Mouse (Mus musculus): Measurements from ENCODE around the gene Slc6a6.

The Slc6a6 gene

GRCm38 (mm10) chr6:91728939-91729619, 45.2 kb downstream of the Slc6a6 start:
- DNase-seq: no peak

- DNase-seq: peak; percentile 84
Observed at GRCm38 (mm10) chr6:91729677-91730127, 45.8 kb downstream of the Slc6a6 start.

- DNase-seq: no peak
Observed at GRCm38 (mm10) chr6:91732138-91732537, 48.3 kb downstream of the Slc6a6 start.

GRCm38 (mm10) chr6:91736471-91736870, 52.6 kb downstream of the Slc6a6 start:
- DNase-seq: peak; percentile 74

GRCm38 (mm10) chr6:91737451-91737850, 53.6 kb downstream of the Slc6a6 start:
- DNase-seq: no peak

GRCm38 (mm10) chr6:91738058-91738457, 54.2 kb downstream of the Slc6a6 start:
- peak; percentile 43 for DNase-seq

- DNase-seq: peak; percentile 76
Observed at GRCm38 (mm10) chr6:91741046-91741445, 57.2 kb downstream of the Slc6a6 start.

- DNase-seq: no peak
Observed at GRCm38 (mm10) chr6:91742466-91742865, 58.6 kb downstream of the Slc6a6 start.

GRCm38 (mm10) chr6:91742995-91743394, 59.1 kb downstream of the Slc6a6 start:
- DNase-seq: no peak

- DNase-seq: peak; percentile 53
Observed at GRCm38 (mm10) chr6:91743886-91744285, 60.0 kb downstream of the Slc6a6 start.

- DNase-seq: no peak
Observed at GRCm38 (mm10) chr6:91745246-91745645, 61.4 kb downstream of the Slc6a6 start.

- peak; percentile 47 for DNase-seq
Observed at GRCm38 (mm10) chr6:91745947-91746582, 62.2 kb downstream of the Slc6a6 start.

GRCm38 (mm10) chr6:91746776-91747175, 62.9 kb downstream of the Slc6a6 start:
- no peak for DNase-seq

- peak; percentile 61 for DNase-seq
Observed at GRCm38 (mm10) chr6:91750976-91751375, 67.1 kb downstream of the Slc6a6 start.

GRCm38 (mm10) chr6:91752884-91753283, 69.0 kb downstream of the Slc6a6 start:
- peak; percentile 75 for DNase-seq

GRCm38 (mm10) chr6:91754098-91754497, 70.2 kb downstream of the Slc6a6 start:
- peak; percentile 47 for DNase-seq

- no peak for DNase-seq
Observed at GRCm38 (mm10) chr6:91754845-91755244, 71.0 kb downstream of the Slc6a6 start.

- DNase-seq: no peak
Observed at GRCm38 (mm10) chr6:91762051-91762742, 78.3 kb downstream of the Slc6a6 start.

GRCm38 (mm10) chr6:91767550-91767949, 83.7 kb downstream of the Slc6a6 start:
- no peak for DNase-seq

- DNase-seq: no peak
Observed at GRCm38 (mm10) chr6:91773951-91774350, 90.1 kb downstream of the Slc6a6 start.

- DNase-seq: peak; percentile 80
Observed at GRCm38 (mm10) chr6:91776543-91776942, 92.7 kb downstream of the Slc6a6 start.

- no peak for DNase-seq
Observed at GRCm38 (mm10) chr6:91779206-91779605, 95.4 kb downstream of the Slc6a6 start.

- DNase-seq: no peak
Observed at GRCm38 (mm10) chr6:91785018-91785417, 101.2 kb downstream of the Slc6a6 start.

GRCm38 (mm10) chr6:91788311-91788798, 104.5 kb downstream of the Slc6a6 start:
- no peak for DNase-seq
